Mouse (Mus musculus) layer of hippocampus, adult 9-10 months (tissue): Measurements from ENCODE around the gene Zfp503.

Experiments
- DNase-seq: peaks from one replicate; pipeline ENCODE4 v3.0.0; 2022; ENCODE audit warnings: low spot score

Zfp503 gene

DNA sequence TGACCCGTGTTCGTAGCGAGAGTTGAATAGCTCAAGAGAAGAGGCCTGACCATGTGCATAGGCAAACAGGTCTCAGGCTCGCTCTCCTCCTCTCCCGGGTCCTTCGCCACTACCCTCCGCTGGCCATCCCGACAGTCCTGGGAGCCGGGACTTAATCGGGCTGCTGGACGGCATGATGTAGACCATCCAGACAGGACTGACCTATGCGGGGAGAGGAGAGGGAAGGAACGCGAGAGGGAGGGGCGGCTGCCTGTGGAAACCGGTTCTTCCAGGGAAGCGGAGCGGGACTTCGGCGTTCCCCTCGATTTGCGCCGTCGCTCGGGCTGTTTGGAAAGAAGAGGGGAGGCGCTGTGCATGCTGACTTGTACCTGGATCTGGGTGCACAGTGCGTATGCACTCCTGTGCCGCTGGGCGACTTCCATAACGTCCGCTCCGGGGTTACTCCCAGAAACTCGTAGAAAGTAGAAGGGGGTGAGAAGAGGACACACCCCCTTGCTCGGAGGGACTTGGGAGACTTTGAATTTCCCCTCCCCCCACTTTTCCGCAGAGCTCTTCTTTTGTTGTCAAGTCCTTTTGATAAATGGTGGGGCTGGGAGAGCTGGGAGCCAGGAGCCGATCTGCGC, at the start of gene Zfp503:
Gene Zfp503, minus strand, starts transcription at position 311 of the 623 bp plus-strand sequence.
- DNase-seq, result no peak

GRCm38 (mm10) chr14:22037498-22038131, 48.2 kb upstream of the Zfp503 start:
- no peak for DNase-seq

GRCm38 (mm10) chr14:22036802-22037497, 47.5 kb upstream of the Zfp503 start:
- DNase-seq, result no peak

DNA sequence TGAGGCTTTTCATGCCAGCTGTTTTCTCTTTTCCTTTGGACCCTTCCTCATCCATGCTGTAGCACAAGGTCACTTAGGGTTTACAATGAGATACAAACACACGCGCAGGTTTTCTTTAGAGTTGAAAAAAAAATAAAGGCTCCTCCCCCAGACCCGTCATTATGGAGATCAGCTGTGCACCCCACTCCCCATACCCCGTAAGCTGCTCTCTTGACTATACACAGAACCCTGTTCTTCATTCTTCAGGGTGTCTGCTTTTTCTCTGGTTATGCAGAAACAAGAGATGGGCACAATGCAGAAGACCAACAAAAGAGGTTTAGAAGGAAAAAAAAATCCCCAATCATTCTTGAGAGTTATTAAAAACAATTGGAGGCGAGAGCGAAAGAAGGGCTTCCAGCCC, 46.9 kb upstream of the Zfp503 start:
- no peak for DNase-seq

- no peak for DNase-seq
Measured at GRCm38 (mm10) chr14:22035900-22036299, 46.5 kb upstream of the Zfp503 start.

DNA sequence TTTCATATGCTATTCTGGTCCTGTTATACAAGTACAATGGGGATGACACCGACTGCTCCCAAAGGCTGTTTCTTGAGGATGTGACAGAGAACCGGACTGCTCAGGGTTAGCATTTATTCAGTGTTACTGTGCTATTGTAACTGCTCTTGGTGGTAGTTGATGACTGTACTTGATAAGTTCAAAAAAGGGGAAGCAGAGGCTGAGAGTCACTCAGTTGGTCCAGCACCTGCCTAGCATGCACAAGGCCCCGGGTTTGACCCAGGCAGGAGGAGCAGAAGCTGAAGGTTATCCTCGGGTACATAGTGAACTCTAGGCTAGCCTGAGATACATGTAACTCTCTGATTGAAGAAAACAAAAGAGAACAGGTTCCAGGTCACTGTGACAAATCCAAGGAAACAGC, 34.1 kb upstream of the Zfp503 start:
- no peak for DNase-seq

GRCm38 (mm10) chr14:22020885-22021284, 31.5 kb upstream of the Zfp503 start:
- DNase-seq, result peak; percentile 11

GRCm38 (mm10) chr14:22019949-22020845, 30.8 kb upstream of the Zfp503 start:
- no peak for DNase-seq

DNA sequence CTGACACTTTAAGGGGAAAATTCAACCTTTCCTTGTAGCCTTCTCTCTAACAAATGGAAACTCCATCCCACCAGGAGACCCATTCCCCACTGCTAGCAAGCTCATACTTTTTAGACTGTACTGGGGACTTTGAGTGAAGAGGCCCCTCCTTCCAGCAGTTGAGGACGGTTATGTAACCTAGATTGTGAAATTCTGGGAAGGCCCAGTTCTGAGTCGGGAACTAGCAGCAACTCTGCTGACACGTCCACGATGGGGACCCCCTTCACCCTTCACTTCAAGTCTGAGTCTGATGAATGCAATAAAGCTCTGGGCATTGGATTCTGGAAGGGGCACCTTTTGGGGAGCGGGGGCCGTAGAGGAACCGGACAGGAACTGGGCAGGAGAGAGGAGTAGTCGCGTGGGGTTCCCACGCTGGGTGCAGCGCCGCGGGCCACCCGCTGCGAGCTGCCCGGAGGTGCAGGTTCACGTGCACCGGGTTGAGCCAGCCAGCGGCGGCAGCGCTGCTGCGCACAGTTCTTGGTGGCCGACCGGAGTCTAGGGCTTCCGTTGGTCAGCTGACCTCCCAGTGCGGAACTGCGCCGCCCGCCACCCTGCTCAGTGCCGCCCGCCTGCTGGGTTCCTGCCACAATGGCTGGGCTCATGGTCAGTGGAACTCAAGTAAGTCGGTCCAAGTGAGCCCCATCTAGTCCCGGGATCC, 30.0 kb upstream of the Zfp503 start, which contains the start of gene Lrmda:
Gene Lrmda, plus strand, starts transcription at position 461 of the 697 bp plus-strand sequence.
- DNase-seq, result no peak

- no peak for DNase-seq
Measured at GRCm38 (mm10) chr14:22017011-22017410, 27.6 kb upstream of the Zfp503 start.

DNA sequence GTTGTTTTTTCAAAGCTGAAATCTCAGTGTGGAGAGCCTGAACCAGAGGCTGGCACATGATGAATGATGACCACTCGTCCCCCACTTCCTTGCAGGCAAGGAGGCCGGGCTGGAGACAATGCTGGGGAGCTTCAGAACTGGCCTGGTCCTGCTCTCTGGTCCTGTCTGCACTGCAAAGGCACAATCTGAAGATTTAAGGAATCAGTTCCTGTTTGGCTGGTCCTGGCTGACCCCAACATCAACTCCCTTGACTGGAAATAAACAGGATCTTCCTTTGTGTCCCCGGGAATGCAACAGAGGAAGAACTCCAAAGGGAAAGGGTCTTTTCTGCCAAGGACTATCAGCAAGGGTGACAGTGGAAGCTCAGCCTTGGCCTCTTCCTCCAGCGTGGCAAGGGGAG, 25.4 kb upstream of the Zfp503 start:
- DNase-seq, result no peak

DNA sequence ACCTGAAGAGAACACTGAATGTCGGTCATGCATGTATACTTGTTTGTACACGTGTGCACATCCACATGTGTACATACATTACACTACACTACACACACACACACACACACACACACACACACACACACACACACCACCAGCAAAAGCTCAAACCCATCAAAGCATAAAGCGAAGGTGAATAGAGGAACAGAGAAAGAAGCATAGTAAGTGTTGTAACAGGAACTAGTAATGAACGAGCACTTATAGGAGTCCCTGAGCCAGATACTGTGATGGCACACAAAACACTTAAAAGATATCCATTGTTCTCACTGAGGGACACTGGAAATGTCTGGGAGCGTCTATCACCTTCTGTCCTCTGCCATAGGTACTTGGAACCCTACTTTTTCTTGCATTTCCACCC, 24.9 kb upstream of the Zfp503 start:
- DNase-seq, result no peak

DNA sequence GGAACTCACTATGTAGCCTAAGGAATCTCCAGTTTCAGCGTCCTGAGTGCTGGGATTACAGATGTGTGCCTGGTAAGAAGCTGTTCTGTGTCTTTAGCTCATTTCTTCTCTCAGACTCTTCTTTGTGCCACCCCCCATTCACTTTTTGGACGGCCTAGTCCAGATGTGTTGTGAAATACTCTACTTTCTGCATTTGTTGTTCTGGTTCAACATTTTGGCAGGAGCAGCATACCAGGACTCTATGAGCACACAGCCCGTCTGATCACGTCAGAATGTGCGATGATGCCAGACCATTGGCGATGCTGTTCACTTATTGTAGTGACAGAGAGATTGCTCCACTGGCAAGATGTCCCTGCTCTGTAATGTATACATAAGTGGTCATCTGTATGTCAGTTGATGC, 17.6 kb upstream of the Zfp503 start:
- DNase-seq, result no peak

DNA sequence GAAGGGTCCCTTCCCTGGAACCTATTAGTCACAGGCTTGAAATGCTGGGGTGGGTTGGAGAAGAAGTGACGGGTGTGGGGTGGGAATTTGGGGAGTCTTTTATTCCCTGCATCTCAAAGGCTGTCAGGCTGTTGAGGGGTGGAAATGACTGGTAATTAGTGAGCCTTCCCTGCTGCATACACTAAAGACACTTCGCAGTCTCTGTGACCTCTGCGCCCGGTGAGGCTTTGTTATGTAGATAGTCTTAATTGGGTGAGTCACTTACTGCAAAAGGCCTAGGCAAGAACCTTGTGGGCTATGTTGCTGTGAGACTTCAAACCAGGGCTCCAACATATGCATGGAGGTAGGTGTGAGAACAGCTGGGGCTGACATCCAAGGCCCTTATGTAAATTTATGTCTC, 15.5 kb upstream of the Zfp503 start:
- no peak for DNase-seq

DNA sequence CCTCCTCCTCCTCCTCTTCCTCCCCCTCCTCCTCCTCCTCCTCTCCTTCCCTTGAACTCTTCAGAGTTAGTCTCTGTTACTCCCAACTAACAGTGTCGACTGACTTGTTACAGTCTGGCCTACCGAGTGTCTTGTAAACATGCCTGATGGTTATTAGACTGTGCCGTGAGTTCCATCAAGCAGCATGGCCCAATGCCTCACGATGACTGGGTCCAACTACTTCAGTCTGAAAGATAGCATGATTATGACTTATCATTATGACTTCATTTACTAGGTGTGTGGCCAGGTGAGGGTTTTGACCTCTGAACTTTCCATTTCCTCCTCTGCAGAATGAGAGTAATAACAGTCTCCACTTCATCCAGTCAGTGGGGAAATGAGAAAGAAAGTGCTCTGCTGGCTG, 14.2 kb upstream of the Zfp503 start:
- no peak for DNase-seq

DNA sequence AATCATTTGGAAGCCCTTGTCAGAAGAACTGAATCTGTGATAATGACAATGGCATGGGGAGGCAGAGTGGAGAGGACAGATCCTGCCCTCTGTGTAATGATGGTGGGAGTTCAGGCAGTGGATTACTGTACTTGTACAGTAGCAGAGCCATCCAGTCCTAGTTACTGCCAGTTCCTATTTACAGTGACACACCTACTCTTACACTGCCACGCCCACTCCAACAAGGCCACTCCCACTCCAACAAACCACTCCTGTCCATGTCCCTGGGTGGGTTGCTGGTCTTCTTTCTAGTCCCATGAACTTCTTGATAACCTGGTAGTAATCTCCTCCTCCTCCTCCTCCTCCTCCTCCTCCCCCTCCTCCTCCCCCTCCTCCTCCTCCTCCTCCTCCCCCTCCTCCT, 13.8 kb upstream of the Zfp503 start:
- no peak for DNase-seq

DNA sequence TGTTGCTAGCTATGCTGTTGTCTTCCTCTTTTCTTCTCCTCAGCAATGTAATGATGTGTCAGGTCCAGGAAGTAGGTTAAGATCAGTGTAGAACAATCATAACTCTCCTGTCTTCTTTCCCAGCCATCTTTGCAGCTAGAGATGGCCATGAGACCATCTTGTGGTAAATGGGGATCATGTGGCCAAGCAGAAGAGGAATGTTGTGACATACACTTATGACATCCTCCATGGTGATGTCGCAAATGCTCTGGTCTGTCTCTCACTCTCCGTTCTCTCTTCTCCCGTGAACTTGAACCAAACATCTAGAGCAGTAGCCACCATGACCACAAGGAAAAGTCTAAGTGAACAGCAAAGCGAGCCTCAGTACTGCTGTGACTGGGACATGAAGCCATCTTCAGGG, 10.2 kb upstream of the Zfp503 start:
- no peak for DNase-seq

DNA sequence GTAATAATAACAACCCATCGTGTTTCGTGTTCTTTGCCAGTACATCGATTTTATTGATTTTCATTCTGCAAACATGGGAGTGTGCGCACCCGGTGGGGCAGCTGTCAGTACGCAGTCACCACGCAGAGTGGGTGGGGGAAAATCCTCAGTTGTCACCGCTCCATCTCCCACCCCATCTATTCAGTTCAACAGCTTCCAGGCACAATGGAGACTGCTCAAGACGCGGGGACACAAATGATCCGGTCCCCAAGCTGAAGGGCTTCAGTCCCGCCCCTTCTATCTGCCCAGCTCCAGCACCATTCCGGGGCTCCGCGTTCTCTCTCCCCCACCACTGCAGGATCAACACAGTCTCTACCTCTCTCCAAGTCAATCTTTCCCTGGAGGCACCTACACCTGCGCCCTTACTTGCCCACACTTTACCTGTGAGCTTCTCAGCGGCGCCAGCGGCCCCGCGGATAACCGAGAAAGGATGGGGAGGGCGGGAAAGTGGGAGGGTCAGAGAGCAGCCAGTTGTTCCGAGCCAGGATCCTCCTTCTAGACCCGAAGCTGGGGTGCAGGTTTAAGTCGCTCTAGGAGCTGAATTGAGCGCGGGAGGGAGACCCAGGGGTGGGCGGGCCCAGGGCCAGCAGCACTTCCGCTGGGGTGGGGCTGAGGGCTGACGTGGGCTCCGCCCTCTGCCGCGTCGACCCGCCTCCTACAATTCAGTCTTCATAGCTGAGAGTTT, 5.8 kb upstream of the Zfp503 start:
- DNase-seq, result no peak

DNA sequence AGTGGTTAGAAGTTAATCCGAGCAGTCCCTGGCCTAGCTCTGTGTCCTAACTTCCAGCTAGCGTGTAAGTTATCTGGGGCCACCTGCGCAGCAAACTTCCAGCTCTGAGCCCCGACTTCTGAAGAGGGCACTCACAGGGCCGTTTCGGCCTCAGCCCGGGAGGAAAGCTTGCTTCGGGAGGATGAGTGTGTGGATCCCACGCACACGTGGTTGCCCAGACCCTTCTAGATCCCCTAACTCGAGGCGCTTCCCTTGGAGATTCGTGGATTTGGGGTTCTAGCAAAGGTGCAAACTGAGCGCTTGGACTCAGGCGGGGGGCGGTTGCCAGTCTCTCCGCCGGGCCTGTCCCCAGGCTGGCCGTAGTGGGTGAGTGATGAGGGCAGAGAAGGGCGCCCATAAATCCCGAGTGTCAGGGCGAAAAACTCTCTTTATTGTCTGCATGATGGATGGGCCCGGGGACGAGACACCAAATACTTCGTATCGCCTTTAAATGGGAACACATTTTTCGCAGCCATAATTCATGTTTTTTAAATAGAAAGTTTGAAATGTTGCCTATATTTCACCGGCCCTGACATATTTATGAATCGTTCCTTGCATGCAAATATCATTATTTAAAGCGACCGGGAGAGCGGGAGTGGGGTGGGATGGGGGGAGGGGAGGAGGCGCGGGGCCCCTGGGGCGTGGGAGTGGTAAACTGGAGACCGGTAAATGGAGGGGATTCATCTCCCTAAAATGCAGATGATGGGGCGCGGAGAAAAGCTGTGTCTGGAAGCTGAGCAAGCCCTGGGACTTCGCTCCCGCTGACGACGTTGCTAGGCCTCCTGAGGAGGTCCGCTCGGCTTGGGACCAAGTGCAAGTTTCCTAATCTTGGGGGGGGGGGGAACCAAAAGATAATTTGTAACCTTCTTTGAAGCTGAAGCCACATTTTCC, 4.9 kb upstream of the Zfp503 start:
- DNase-seq, result no peak
